21 mouse cellular contexts compared by ENCODE assay signal in genomic region chr10:43276116-43276659, GRCm38 (mm10). TPM values are rescaled to one million over a fixed set of nuclear protein-coding genes. Genes with fewer than 3 reads are reported as not detected.
A peak's percentile ranks its signal among the peaks of the same experiment; 100 is the strongest.
DNase-seq lines count a peak whose midpoint lies in the region; ATAC-seq and TF ChIP-seq lines count a peak whose summit lies in the region.
"Had no signal": no experiment of that assay in that cellular context is flagged by ENCODE, and none has a peak within 500 bp of the region (broad histone marks: within the 10 kb centered on the region; RNA-seq: fewer than 3 reads in every experiment).

No protein-coding gene starts in this region.

- peaks cover 13% of the 10 kb centered on the region; the same call in 1 of the 2 replicates for H3K4me1 ChIP-seq in midbrain, embryonic 15.5 days
- H3K4me1 ChIP-seq: lung, embryonic 15.5 days had no signal

- H3K9ac ChIP-seq in midbrain, embryonic 15.5 days = no peak overlapping the region
- H3K9ac ChIP-seq: liver, embryonic 14.5 days; lung, embryonic 15.5 days; stomach, embryonic 15.5 days had no signal

- ATAC-seq in midbrain, embryonic 15.5 days (replicated peaks) = peak; percentile 69
- ATAC-seq: hindbrain, embryonic 16.5 days; intestine, postnatal 0 days had no signal

- 46% methylated on average over 1 of the region's 1 CpGs for WGBS in midbrain, embryonic 15.5 days

- peak overlapping the region; percentile 60 for H3K27ac ChIP-seq in layer of hippocampus, adult 2 months
- 0 out of 2 replicates have a peak overlapping the region, but pooled peaks have one; percentile 15 for H3K27ac ChIP-seq in midbrain, embryonic 15.5 days
- H3K27ac ChIP-seq: heart, adult 2 months; liver, embryonic 14.5 days; lung, embryonic 15.5 days; macrophage had no signal

- H3K36me3 ChIP-seq in midbrain, embryonic 15.5 days (replicated peaks) = no peaks in the 10 kb centered on the region
- H3K36me3 ChIP-seq: lung, embryonic 15.5 days; stomach, embryonic 15.5 days had no signal

- H3K27me3 ChIP-seq in midbrain, embryonic 15.5 days (replicated peaks) = no peaks in the 10 kb centered on the region
- H3K27me3 ChIP-seq: lung, embryonic 15.5 days; stomach, embryonic 15.5 days had no signal

- no peak overlapping the region for H3K4me3 ChIP-seq in layer of hippocampus, adult 2 months
- H3K4me3 ChIP-seq in midbrain, embryonic 15.5 days = no peak overlapping the region
- H3K4me3 ChIP-seq: heart, adult 2 months; lung, embryonic 15.5 days; stomach, embryonic 15.5 days had no signal

- TF ChIP-seq CTCF in layer of hippocampus, adult 2 months (conservative IDR thresholded peaks at IDR 0.05) = no peak

- H3K4me2 ChIP-seq in midbrain, embryonic 15.5 days = no peak overlapping the region
- H3K4me2 ChIP-seq: lung, embryonic 15.5 days; stomach, embryonic 15.5 days had no signal

- H3K9me3 ChIP-seq in midbrain, embryonic 15.5 days = no peaks in the 10 kb centered on the region
- H3K9me3 ChIP-seq: lung, embryonic 15.5 days; stomach, embryonic 15.5 days had no signal

- no peak for DNase-seq in layer of hippocampus, adult 2 months (ENCODE audit: low spot score in 2 of 2)
- no peak for DNase-seq in layer of hippocampus, adult 9-11 months
- peak; percentile 14 for DNase-seq in ES-CJ7 (ENCODE audit: low read depth, low spot score)
- peak; percentile 29 for DNase-seq in brain, adult 2 months (ENCODE audit: low read depth, low spot score)
- DNase-seq in testis, postnatal 10 days (ENCODE audit: low spot score) = no peak
- DNase-seq in lung, postnatal 14 days = no peak
- DNase-seq: adrenal gland, postnatal 25 days; cerebellum, adult 18-20 months; gastrocnemius, postnatal 14 days; heart, adult 2 months; heart, postnatal 4 days; layer of hippocampus, postnatal 36 days; right cerebral cortex, postnatal 25 days; thymus, adult 2 months had no signal

RNA-seq across cellular contexts. Expression of gene Pdss2, which starts 54.9 kb away (rescaled TPM):
- total RNA-seq in layer of hippocampus, adult 2 months (2021) = 10 to 100 TPM; 17.6 to 17.8 TPM
- 17.4 and 17.6 TPM in 2 replicates for polyA plus RNA-seq in midbrain, embryonic 15.5 days (2015; fragmentation: Nextera tagmentation; extraction: Ambion mirVana)

Comparison
In these comparisons a context has a peak if more than half of its experiments do, and no peak if none do; other contexts are left out.
1. DNase-seq: peak in ES-CJ7 (single experiment) and brain, adult 2 months (single experiment); none in layer of hippocampus, adult 2 months (0 of 2), layer of hippocampus, adult 9-11 months (single experiment), testis, postnatal 10 days (single experiment) and lung, postnatal 14 days (single experiment).